Mouse (Mus musculus): ENCODE measurements around the gene Adgrg6.

Adgrg6 gene

DNA sequence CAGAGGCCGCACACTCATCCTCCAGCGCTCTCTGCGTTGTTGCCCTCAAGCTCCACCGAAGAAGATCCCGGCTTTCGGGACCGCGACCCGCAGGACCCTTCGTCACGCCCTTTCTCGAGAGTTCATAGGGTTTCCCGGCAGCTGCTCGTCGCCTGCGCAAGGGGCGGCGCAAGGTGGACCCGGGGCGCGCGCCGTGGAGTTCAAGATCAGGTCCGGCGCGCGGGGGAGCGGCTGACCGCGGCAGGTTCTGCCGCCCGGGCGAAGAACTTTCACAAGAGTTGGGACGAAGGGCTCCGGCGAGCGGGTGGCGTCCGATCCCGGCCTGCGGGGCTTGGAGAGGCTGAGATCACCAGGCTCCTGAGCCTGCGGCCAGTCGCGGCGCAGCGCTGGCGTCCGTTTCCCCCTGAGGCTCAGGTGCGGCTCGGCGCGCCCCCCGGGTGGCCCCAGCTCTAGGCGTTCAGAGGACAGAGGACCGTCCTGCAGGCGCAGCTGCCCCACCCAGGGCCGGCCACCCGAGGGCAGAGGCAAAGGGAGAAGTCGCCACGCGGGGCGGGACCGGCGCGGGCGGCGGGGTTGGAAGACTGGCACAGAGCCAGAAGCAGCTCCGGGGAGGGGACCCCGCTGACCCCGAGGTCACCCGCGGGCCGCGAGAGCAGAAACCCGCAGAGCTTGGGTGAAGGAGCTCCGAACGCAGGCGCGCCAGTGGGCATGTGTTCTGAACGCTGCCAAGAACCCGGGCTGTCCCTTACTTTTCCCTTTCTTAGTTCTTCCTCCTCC lies at the start of gene Adgrg6:
TSS of gene Adgrg6 (minus strand) at position 719 of the 777 bp plus-strand sequence.
- peak; percentile 48 for DNase-seq (ENCODE audit: low read depth, low spot score)

DNA sequence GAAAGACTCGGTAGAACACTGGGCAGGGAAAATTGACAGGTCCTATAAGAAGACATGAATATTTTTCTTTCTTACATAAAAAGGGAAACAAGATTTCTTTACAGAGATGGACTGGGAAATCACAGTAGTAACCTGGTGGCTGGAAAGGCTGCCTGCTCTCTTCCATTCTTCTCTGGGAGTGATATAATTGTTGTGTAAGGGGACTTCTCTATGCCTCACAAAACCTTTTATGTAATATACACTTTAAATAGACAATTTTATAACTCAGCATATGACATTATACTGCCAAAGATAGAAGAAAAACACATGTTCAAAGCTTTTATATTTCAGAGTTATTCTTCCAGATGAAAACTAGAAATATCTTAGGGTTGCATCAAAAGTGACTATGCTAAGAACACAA lies 46.8 kb upstream of the Adgrg6 start:
- no peak for DNase-seq (ENCODE audit: low read depth, low spot score)

DNA sequence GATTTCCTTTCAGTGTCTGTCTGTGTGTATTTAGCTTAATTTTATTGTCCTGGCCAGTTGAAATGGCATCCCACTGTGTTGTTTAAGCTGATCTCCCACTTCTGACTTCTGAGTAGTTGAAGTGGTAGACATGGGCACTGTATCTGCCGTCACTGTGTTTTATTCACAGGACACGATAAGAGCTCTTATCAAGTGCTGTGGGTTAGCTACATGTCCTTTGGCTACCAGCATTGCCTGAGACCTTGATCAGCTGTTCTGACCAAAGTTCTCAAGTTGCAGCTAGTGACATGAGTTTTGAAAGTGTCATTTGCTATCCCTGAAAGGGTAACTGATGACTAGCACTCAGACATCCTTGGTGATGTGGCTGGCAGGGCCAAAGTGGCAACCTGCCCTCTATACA lies 45.4 kb upstream of the Adgrg6 start:
- no peak for DNase-seq (ENCODE audit: low read depth, low spot score)

DNA sequence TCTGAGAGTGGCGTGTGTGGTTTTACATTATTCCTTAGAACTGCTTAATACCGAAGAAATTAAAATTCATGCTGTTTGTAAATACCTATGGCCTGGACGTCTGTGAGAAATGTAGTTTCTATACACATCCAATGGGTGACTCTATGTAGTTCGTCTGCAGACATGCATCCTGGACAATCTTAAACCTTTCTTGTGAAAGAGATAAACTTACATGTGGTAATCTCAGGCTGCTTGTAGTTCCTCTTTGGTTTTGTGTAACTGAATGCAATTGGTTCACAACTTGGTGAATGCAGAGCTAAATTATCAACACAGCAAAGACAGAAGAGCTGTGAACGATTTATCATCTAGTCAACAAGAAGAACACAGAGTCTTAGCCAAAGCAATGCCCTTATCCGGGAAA lies 44.2 kb upstream of the Adgrg6 start:
- DNase-seq (ENCODE audit: low read depth, low spot score), result no peak

DNA sequence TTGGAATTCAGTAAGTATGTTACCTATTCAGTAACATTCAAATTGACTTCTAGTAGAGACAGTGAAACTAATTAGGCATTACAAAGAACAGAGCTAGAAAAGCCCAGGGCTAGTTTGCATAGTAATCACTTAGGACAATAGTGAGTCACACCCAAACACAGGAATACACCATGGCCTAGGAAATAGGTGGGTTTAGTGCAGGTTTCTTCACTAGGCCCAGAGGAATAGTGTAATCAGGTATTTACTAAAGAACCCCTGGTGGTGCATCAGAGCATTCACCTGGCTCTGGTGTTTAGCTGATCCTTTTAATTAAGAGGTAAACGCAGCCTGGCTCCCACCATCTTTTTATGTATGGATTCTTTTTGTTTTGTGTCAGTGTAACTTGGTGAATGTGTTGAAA lies 38.0 kb upstream of the Adgrg6 start:
- DNase-seq (ENCODE audit: low read depth, low spot score), result no peak

DNA sequence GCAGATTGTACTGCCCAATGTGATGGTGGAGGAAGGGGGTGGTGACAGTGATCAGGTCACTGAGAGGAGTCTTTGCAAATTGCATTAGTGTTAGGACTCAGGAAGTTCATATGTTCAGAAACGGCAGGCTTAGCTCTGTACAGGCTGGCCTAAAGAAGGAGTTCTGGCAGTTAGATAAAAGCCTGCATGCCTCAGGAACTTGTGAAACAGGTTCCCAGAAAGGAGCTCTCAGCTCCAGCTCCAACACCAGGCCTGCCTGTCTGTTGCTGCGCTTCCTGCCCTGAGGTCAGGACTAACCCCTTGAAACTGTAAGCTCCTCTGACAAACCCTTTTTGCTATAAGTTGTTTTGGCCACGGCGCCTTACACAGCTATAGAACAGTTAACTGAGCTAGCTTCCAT lies 28.8 kb upstream of the Adgrg6 start:
- no peak for DNase-seq (ENCODE audit: low read depth, low spot score)

DNA sequence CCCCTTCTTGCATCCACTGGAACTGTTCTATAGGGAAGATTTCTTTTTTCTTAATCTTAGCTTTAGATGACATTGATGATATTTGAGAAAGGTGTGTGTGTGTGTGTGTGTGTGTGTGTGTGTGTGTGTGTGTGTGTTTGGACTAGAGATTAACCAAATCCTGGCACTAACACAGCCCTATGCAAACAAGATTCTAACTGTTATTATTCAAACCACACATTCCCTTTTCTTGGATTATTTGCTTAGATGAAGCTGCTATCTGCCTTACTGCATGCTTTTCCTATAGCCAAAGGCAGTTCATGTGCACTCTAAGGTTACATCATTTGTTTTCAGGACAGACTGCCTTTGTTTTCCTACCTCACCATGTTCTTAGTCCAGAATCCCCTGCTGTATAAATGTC lies 25.7 kb upstream of the Adgrg6 start:
- DNase-seq (ENCODE audit: low read depth, low spot score), result no peak

DNA sequence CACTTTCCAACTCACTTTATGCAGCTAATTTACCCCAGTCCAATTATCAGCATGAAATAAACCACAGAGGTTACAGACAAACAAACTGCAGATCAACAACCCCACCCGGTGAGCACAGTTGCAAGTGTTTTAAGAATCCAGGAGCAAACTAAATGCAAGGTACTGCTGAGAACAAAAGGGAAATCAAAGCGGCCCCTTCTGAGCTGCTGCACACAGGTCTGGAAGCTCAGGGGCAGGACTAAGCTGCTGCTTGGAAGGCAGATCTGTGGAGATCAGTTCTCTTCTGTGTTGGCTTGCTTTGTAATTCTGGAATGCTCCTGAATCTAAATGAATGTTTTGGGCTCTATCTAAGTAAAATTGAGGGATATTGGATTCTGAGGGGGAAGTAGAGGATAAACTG lies 25.2 kb upstream of the Adgrg6 start:
- no peak for DNase-seq (ENCODE audit: low read depth, low spot score)

DNA sequence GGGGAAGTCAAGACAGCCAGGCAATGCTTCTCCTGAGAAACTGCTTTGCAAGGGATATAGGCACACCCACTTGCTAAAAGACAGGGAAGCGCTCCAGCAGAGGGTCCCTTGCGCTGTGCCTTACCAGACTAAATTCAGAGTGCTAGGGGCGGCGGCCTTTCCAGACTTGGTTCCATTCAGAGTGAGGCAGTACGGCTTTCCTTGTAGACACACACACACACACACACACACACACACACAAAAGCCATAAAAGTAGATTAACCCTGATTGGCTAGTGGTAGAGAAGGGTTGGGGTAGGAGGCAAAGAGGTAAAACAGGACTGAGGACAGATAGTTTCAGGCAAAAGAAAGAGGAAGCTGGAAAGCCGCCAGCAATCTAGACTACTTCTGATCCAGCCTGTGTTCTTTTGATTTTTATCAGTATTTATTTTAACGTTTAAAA lies 672 bp upstream of the Adgrg6 start:
- no peak for DNase-seq (ENCODE audit: low read depth, low spot score)

DNA sequence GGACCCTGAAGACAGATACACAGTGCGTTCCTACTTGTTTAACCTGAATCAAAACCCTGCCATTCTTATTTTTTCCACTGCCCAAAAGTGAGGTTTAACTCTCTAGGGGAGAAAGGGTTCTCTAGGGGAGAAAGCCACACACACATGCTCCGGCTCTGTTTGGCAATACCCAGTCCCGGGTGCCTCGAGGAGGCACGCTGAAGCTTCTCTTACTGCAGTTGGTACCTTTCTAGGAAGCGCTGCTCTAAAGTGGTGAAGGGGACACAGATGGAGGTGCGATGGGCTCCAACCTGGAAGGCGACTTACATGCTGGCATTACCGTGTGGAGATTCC lies 885 bp downstream of the Adgrg6 start:
- DNase-seq (ENCODE audit: low read depth, low spot score), result no peak

DNA sequence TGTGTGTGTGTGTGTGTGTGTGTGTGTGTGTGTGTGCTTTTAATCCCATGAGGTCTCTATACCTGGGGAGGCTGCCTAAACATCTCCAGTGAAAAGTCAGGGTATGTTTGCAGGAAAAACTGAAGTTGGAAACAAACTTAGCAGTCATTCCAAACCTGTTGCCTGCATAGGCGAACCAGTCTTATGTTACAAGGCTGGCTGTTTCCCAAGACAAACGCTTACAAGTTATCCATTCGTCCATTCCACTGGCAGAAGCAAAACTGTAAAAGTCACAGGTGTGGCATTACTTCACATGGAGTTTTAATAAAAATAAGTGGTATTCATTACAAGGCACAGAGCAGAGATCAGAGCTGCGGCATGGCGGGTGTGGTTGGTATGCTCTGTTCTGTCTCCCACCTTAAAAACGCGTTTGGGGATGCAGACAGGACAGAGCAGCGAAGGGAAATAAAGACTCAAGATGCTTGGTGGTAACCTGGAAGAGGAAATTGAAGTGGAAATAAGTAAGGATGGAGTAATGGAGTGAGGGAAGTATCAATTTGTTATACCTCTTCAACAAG lies 1.9 kb downstream of the Adgrg6 start:
- DNase-seq (ENCODE audit: low read depth, low spot score), result no peak

DNA sequence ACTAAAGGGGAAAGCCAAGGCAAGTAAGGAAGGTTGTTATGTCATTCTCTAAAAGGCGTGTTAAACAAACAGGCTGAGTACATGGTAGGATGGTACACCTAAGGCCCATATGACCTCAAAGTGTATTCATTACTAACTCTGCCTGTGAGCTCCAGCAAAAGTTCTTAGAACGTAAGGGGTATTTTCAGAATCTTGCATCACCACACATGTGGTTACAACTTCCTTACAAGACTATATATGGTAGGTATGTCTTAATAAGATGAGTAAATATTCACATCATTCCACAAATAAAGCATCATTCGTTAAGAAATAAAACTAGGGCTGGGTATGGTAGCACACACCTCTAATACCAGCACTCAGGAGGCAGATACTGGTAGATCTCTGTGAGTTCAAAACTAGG lies 8.4 kb downstream of the Adgrg6 start:
- DNase-seq (ENCODE audit: low read depth, low spot score), result no peak

DNA sequence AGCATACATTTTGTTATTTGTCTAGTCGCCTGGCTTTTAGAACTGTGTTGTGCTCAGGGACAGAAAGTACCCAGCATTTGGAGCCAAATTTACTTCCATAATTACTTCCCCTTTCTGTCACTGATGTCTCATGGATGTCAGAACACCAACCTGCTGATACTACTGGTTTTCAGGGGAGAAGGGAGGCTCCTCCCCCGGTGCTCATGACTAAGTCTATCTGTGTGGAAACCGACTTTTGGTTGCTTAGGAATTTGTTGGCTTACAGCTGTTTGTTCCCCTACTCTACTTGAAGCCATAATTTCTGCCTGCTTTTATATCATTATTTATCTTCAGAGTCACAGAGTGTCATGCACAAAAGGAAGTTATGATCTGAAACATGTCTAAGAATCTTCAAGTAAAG lies 14.4 kb downstream of the Adgrg6 start:
- DNase-seq (ENCODE audit: low read depth, low spot score), result no peak

DNA sequence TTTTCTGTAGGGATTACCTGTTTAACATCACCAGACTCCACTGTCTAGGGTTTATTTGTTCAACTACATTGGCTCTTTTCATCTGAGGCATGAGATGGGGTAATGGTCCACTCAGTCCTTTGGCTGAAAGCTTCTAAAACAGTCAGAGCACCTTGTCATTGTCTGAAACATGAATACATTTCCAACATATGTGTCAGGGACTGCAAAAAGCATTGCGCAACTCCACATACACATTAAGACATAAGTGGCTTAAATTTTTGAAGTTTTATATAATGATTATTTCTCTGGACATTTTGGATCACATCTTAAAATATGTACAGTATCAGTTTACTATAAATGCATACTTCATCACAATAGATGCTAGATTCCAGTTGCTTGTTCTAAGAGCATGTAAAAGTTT lies 14.8 kb downstream of the Adgrg6 start:
- DNase-seq (ENCODE audit: low read depth, low spot score), result no peak

DNA sequence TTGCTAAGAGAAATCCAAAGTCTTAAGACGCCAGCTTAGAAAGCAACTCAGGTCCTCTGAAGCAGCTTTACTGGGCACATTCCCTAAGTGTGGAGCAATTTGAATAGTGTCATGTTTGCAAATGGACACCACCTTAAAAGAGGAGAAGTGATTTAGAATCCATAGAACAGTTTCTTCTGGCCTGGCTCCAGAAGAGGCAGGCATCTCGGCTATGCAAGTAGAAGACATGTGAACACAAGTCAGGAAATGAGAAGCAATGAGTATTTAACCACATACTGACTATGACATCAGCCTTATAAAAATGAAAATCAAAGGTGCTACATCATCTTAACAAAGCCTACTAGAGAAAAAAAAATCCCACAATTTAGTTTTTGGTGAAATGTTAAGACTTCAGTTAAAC lies 17.7 kb downstream of the Adgrg6 start:
- no peak for DNase-seq (ENCODE audit: low read depth, low spot score)

DNA sequence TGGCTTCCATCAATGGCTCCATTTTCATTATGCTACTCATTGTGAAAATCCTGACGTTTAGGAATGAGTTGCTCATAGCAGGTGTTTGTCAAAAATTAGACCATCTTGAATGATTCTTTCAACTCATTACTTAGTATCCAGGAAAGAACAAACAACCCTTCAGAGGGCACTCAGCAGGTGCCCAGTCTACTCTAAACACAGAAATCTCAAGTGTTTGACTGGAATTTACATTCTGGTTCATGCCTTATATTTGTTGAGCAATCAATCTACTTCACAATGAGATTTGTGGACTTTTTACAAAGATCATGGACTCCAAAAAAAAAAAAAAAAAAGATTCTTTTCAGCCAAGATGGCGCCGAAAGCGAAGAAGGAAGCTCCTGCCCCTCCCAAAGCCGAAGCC lies 22.7 kb downstream of the Adgrg6 start:
- no peak for DNase-seq (ENCODE audit: low read depth, low spot score)

DNA sequence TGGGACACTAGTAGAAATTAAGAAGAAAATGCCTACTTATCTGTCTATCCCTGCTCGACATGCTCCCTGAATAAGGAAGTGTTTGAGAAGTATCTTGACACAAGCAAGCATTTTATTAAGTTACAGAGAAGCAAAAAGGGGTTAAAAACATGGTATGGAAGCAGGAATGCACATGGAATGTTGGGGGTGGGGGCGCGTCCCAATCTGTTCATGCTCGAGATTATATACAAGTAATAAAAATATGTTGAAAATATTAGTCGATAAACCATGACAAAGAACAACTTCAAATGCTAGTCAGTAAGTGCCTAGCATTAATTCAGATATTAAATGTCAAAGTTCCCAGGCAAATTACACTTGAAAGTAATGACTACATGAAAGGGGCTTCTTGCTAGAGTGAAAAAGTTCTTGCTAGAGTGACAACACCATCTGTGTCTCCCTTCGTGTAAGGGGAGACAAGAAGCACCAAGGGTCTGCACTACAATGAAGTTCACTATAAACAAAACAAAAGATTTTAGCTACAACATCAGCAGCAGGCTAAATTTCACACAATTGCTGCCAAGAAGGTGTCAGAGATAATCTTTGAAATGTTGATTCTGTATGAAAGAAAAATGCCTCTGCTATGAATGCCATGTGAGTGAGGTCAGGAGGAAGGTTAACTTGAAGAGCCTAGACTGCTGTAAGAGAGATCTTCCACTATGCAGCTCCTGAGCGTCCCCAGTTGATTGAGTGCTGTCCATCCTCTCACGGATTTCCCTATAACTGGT lies 24.4 kb downstream of the Adgrg6 start:
- DNase-seq (ENCODE audit: low read depth, low spot score), result no peak

DNA sequence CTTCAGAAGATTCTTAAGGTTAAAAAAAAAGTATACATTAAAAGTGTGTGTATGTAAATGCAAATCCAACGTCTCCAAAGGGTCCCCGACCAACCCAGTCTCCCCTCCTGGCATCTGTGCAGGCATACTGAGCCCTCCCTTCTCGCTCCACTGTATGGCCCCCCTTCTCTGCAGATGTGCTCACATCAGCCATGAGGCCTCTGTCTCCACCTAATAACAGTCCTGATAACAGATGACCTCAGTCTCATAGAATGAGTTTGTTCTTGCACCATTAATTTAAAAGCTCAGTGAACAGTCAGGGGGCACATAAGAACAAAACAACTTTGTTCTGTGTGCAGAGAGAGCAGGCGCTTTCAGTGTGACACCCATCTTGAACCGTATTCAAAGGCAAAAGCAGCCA lies 27.6 kb downstream of the Adgrg6 start:
- peak; percentile 23 for DNase-seq (ENCODE audit: low read depth, low spot score)

DNA sequence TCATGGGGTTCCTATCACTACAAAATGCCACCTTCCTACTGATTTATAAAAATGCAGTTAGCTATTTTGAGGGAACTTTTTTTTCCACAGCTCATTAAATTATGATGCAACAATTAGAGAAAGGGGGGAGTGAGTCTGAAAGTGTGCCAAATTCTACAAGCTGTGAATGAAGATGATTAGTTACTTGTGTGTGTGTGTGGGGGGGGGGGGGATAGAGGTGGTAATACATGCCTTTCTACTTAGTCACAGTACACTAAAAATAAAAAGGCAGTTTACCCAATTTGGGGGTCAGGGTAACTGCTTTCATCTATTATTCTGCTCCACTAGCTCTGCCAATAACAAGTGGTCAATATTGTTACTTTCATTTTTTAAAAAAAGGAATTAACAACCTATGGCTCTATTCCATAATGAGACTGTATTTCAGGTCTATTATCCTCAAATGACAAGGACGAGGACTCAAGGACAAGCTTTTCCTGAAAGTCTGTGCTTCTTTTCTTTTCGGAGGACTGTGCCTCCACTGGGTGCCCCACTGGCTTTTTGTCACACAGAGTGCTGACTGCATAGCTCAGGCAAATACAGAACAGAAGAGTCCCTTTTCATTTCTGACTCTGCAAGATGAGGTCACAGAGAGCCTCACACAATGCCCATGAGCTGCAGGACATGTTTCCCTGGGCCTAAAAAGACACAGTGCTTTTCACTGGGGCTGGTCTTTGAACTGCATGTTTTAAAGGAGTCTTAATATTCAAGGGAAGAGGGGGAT lies 33.4 kb downstream of the Adgrg6 start:
- peak; percentile 23 for DNase-seq (ENCODE audit: low read depth, low spot score)

DNA sequence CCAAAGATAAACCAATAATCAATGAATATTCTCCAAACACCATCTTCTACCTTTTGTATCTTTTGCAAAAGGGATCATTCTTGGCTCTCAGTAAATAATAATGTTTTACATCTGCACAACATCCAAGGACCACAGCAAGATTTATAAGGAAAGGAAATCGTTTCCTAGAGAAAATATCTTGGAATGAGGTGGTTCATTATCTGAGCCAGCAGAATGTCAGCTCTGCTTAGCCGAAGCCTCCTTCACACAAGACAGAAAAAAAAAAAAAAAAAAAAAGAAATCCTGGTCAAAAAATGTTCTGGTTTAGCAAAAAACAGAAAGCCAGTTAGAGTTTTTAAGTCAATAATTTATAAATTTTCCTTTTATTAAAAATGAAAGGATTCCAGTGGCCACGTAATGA lies 34.3 kb downstream of the Adgrg6 start:
- DNase-seq (ENCODE audit: low read depth, low spot score), result no peak

DNA sequence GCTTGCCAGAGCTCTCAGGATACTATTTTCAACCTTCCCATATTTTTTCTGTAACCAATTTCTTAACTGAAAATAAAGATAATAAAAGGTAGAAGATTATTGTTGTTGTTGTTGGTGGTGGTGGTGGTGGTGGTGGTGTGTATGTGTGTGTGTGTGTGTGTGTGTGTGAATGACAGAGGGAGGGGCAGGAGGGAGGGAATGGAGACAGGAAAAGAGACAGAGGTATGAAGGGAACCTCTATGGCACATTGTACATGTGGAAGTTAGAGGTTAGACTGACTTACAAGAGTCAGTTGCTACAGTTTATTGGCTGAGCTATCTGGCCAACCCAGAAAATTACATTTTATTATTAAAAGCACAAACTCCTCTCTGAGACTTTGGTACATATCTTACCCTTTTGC lies 49.8 kb downstream of the Adgrg6 start:
- no peak for DNase-seq (ENCODE audit: low read depth, low spot score)

DNA sequence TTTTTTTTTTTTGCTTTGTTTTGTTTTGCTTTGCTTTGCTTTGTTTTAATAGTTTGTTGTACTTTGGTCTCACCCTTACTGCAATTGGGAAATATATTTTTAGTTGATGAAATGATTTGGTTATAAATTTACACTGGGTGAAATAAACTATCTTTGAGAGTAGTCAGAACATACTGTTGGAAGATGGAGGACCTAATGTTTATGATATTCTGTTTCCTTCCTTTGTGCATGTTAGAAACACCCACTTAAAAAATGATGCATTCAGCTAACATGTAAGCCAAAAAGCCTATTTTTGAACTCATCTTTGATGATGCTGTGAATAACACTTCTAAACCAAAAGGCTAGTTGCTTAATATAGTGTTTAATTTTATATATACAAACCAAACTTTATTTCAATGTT lies 50.3 kb downstream of the Adgrg6 start:
- no peak for DNase-seq (ENCODE audit: low read depth, low spot score)
